Mouse (Mus musculus) heart, embryonic 15.5 days (tissue): ENCODE data around the gene Antxr1. TPM values are rescaled to one million over a fixed set of nuclear protein-coding genes. Genes with fewer than 3 reads are reported as not detected.
A peak's percentile ranks its signal among the peaks of the same experiment; 100 is the strongest.

ENCODE experiments used
- ATAC-seq: fragments of 200-750 bp; cut with Nextera tagmentation; replicated peaks from 2 replicates; pipeline ENCODE4 v1.8.0; 2017; ENCODE audit warnings: low read depth, moderate TSS enrichment; ENCODE audit not compliant: insufficient number of reproducible peaks, insufficient read depth, low FRiP score
- H3K27ac ChIP-seq: fragments of 300-500 bp; sonication (generic); 2 replicates; pipeline ENCODE4 v1.5.1; 2015; ENCODE audit warnings: mild to moderate bottlenecking, inconsistent platforms
- H3K27me3 ChIP-seq: fragments of 300-500 bp; sonication (generic); 2 replicates; pipeline ENCODE4 v1.6.1; 2015; ENCODE audit warnings: inconsistent platforms
- H3K36me3 ChIP-seq: fragments of 300-500 bp; sonication (generic); 2 replicates; pipeline ENCODE4 v1.6.1; 2015; ENCODE audit warnings: mild to moderate bottlenecking, inconsistent platforms
- H3K4me1 ChIP-seq: fragments of 300-500 bp; sonication (generic); replicated peaks from 2 replicates; pipeline ENCODE4 v1.6.1; 2015; ENCODE audit warnings: inconsistent platforms
- H3K4me2 ChIP-seq: fragments of 300-500 bp; sonication (generic); 2 replicates; pipeline ENCODE4 v1.6.1; 2015; ENCODE audit warnings: inconsistent platforms, mild to moderate bottlenecking, moderate library complexity
- H3K4me3 ChIP-seq: fragments of 300-500 bp; sonication (generic); 2 replicates; pipeline ENCODE4 v1.5.1; 2015; ENCODE audit warnings: mild to moderate bottlenecking, inconsistent platforms
- H3K9ac ChIP-seq: fragments of 300-500 bp; sonication (generic); 2 replicates; pipeline ENCODE4 v1.6.1; 2015; ENCODE audit warnings: mild to moderate bottlenecking, inconsistent platforms
- H3K9me3 ChIP-seq: fragments of 300-500 bp; sonication (generic); replicated peaks from 2 replicates; pipeline ENCODE4 v1.6.1; 2016; ENCODE audit warnings: inconsistent platforms
- WGBS: fragments of 180-500 bp; shearing (Covaris S2); methylation state at CpG from one replicate; pipeline ENCODE4 v1.1.7; 2015; ENCODE audit warnings: mixed read lengths; 5-methylcytosine and 5-hydroxymethylcytosine counted together
- polyA plus RNA-seq: library from polyadenylated mRNA; unstranded; fragments of >200 nt; fragmentation: Nextera tagmentation; extraction: Ambion mirVana; gene quantifications from 2 replicates; pipeline ENCODE4 v1.2.1, GENCODE M21; 2015

Gene Antxr1
- polyA plus RNA-seq, 1 experiment from 2014 or later: 5.0 TPM

DNA sequence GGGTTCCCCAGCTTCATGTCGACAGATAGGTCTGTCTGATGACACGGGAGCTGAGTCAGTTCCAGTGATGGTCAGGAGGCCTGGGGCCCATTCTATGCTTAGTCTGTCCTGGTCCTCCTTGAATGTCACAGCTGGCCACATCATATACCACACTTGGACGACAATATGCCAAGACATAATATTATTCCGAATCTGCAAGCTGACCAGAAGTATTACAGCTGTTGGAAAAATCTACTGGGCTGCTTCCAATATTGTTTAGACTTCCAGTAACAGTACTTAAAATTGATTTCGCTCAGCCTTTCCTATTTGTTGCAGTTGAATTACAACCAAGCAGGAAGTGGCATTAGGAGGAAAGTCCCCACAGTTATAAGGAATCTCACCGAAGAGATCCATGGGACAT lies 48.4 kb downstream of the Antxr1 start:
- Histone ChIP-seq H3K9ac (no peak overlapping the region), H3K27me3 (no peaks in the 10 kb centered on the region), H3K4me1 (peaks cover 14% of the 10 kb centered on the region), H3K4me3 (no peak overlapping the region), H3K4me2 (no peak overlapping the region), H3K9me3 (no peaks in the 10 kb centered on the region), H3K27ac (no peak overlapping the region), H3K36me3 (no peaks in the 10 kb centered on the region)
- 75% methylated on average over 6 of the region's 6 CpGs for WGBS
- no peak for ATAC-seq

- H3K9me3 ChIP-seq: no peaks in the 10 kb centered on the region
- no peaks in the 10 kb centered on the region for H3K27me3 ChIP-seq
- H3K9ac ChIP-seq: no peak overlapping the region
- H3K4me3 ChIP-seq: no peak overlapping the region
- ATAC-seq: 0 out of 2 replicates have a peak, but pooled peaks have one; percentile 19
- H3K27ac ChIP-seq: peak overlapping the region; percentile 28; the same call in 1 of the 2 replicates
- peaks cover 22% of the 10 kb centered on the region for H3K4me1 ChIP-seq
- no peaks in the 10 kb centered on the region for H3K36me3 ChIP-seq
- WGBS: 73% methylated on average over 7 of the region's 7 CpGs
- H3K4me2 ChIP-seq: no peak overlapping the region
These were observed 50.3 kb downstream of the Antxr1 start for GRCm38 (mm10) chr6:87285365-87285749.

DNA sequence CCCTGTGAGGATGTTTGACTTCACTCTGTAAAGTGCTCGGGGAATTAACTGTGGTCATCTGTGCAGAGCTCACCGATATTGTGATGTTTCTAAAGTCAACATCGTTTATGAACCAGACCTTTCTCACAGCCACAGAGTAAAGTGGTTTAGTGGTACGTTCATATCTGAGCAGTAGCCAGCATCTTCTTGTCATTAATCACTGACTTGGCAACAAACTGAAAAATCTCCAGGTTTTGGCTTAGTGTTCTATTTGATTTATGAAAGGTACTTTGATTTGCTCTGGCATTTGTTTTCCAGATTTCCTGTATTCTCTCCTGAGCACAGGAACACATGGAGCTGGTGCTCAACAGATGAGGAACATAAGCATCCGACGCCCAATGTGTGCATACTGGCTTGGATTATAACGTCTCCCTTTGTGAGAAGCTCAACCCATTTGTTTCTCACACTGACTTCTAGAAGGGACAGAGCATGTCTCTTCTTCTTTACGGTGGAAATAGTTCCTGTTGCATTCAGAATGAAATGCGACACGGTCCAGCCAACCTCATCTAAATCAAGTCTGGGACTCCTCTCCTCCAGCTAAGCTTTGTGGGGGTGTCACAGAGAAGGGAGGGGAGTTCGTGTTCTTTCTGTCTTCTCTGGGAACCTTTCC lies 50.8 kb downstream of the Antxr1 start:
- H3K4me2 ChIP-seq: no peak overlapping the region
- no peak for ATAC-seq
- no peak overlapping the region for H3K27ac ChIP-seq
- H3K9me3 ChIP-seq: no peaks in the 10 kb centered on the region
- no peak overlapping the region for H3K9ac ChIP-seq
- no peak overlapping the region for H3K4me3 ChIP-seq
- 76% methylated on average over 11 of the region's 11 CpGs for WGBS
- H3K27me3 ChIP-seq: no peaks in the 10 kb centered on the region
- no peaks in the 10 kb centered on the region for H3K36me3 ChIP-seq
- H3K4me1 ChIP-seq: peaks cover 22% of the 10 kb centered on the region

GRCm38 (mm10) chr6:87282346-87282781 lies 53.3 kb downstream of the Antxr1 start:
- WGBS: 11% methylated on average over 8 of the region's 8 CpGs
- no peak overlapping the region for H3K9ac ChIP-seq
- no peaks in the 10 kb centered on the region for H3K9me3 ChIP-seq
- peaks cover 29% of the 10 kb centered on the region for H3K4me1 ChIP-seq
- no peaks in the 10 kb centered on the region for H3K27me3 ChIP-seq
- no peaks in the 10 kb centered on the region for H3K36me3 ChIP-seq
- H3K4me3 ChIP-seq: no peak overlapping the region
- H3K27ac ChIP-seq: peak overlapping the region; percentile 69
- no peak overlapping the region for H3K4me2 ChIP-seq
- ATAC-seq: peak; percentile 76

GRCm38 (mm10) chr6:87281771-87282170 lies 53.9 kb downstream of the Antxr1 start:
- Histone ChIP-seq H3K36me3 (no peaks in the 10 kb centered on the region), H3K4me1 (peaks cover 35% of the 10 kb centered on the region), H3K4me2 (no peak overlapping the region), H3K9me3 (no peaks in the 10 kb centered on the region), H3K4me3 (no peak overlapping the region), H3K27me3 (no peaks in the 10 kb centered on the region), H3K9ac (no peak overlapping the region), H3K27ac (peak overlapping the region; percentile 69)
- 78% methylated on average over 4 of the region's 4 CpGs for WGBS
- no peak for ATAC-seq

- ATAC-seq: no peak
- Histone ChIP-seq H3K9ac (no peak overlapping the region), H3K4me3 (no peak overlapping the region), H3K4me2 (no peak overlapping the region), H3K9me3 (no peaks in the 10 kb centered on the region), H3K4me1 (peaks cover 40% of the 10 kb centered on the region), H3K27ac (no peak overlapping the region), H3K27me3 (no peaks in the 10 kb centered on the region), H3K36me3 (peaks cover 6% of the 10 kb centered on the region)
- 64% methylated on average over 5 of the region's 5 CpGs for WGBS
These were observed 57.5 kb downstream of the Antxr1 start for GRCm38 (mm10) chr6:87278151-87278550.

DNA sequence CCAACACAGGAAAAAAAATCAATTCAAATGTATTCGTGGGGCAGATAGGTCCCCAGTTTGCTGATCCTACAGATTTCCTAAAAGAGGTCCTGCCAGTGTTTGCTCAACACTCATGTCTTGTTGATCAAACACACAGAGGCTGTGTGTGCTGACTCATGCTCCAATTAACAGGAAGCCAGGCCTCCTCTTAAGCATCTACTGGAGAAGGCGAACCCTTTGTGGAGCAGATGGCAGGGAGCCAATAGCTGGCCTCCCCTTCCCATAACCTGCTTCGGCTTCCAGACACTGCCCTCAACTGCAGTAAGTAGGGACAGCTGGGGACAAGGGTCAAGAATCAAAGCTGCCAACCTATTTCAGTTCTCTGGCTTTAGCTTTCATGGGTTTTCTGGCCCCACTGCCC lies 58.1 kb downstream of the Antxr1 start:
- peak overlapping the region; percentile 6; the same call in 1 of the 2 replicates for H3K27ac ChIP-seq
- peak; percentile 63 for ATAC-seq
- no peak overlapping the region for H3K4me3 ChIP-seq
- peaks cover 40% of the 10 kb centered on the region for H3K4me1 ChIP-seq
- no peak overlapping the region for H3K9ac ChIP-seq
- H3K9me3 ChIP-seq: no peaks in the 10 kb centered on the region
- no peak overlapping the region for H3K4me2 ChIP-seq
- no peaks in the 10 kb centered on the region for H3K27me3 ChIP-seq
- 9% methylated on average over 3 of the region's 3 CpGs for WGBS
- H3K36me3 ChIP-seq: peaks cover 6% of the 10 kb centered on the region

DNA sequence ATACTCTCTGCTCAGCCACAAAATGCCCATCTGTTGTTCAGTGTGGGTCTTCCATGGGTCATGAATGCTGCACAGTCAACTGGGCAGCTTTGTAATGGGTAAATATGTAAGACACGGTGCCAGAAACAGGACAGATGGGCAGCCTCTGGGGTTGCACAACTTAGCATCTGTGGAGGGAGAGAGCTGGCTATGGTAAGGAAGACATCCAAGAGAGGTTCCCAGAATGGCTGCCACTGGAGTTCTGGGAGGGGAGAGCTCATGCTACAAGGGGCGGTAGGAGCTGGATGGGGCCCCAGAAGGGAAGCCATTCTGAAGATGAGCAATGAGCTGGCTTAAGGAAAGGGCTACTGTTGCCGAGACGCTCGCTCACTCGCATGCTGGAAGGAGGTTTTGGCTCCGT lies 58.7 kb downstream of the Antxr1 start:
- 0 out of 2 replicates have a peak overlapping the region, but pooled peaks have one; percentile 6 for H3K27ac ChIP-seq
- no peak overlapping the region for H3K4me2 ChIP-seq
- no peak overlapping the region for H3K9ac ChIP-seq
- no peaks in the 10 kb centered on the region for H3K9me3 ChIP-seq
- no peak overlapping the region for H3K4me3 ChIP-seq
- ATAC-seq: no peak
- H3K36me3 ChIP-seq: peaks cover 6% of the 10 kb centered on the region
- 75% methylated on average over 7 of the region's 7 CpGs for WGBS
- peaks cover 37% of the 10 kb centered on the region for H3K4me1 ChIP-seq
- H3K27me3 ChIP-seq: no peaks in the 10 kb centered on the region

DNA sequence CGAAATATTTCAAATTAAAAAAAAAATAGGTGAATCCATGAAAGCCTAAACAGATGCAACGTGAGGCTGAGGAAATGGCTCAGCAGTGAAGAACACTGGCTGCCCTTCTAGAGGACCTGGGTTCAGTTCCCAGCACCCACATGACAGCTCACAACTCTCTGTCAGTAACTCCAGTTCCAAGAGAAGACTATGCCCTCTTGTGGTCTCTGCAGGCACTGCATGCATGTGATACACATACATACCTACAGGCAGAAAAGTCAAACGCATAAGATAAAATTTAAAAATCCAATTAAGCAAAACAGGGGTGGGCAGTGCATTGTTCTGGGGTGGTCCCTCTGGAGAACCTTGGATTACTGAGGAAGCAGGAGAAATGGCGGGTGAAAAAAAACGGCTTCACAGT lies 60.8 kb downstream of the Antxr1 start:
- ATAC-seq: no peak
- Histone ChIP-seq H3K4me3 (no peak overlapping the region), H3K4me2 (no peak overlapping the region), H3K27ac (no peak overlapping the region), H3K9me3 (no peaks in the 10 kb centered on the region), H3K27me3 (no peaks in the 10 kb centered on the region), H3K4me1 (peaks cover 45% of the 10 kb centered on the region), H3K36me3 (peaks cover 6% of the 10 kb centered on the region), H3K9ac (no peak overlapping the region)
- 99% methylated on average over 5 of the region's 5 CpGs for WGBS

DNA sequence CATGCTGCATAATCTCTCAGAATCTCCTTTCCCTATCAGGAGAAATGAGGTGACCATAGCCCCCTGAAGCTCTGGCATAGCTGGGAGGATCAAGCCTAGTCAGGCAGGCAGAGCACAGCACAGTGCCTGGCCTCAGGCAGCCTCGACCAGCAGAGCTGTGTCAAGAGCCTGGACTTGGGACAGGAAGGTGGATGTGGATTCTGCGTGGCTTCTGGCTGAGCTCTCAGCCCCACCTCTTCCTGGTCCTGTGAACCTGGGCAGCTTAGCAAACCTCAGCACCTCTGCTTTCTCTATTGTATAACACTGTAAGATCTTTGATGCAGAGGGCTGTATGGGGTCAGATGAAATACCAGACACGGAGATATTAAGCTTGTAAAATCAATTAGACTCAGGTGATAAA lies 61.8 kb downstream of the Antxr1 start:
- ATAC-seq: no peak
- Histone ChIP-seq H3K4me2 (no peak overlapping the region), H3K27ac (no peak overlapping the region), H3K4me3 (no peak overlapping the region), H3K9me3 (no peaks in the 10 kb centered on the region), H3K9ac (no peak overlapping the region), H3K4me1 (peaks cover 45% of the 10 kb centered on the region), H3K36me3 (peaks cover 6% of the 10 kb centered on the region), H3K27me3 (no peaks in the 10 kb centered on the region)
- WGBS: 65% methylated on average over 3 of the region's 3 CpGs

- H3K9me3 ChIP-seq: no peaks in the 10 kb centered on the region
- WGBS: 58% methylated on average over 4 of the region's 4 CpGs
- no peak overlapping the region for H3K4me3 ChIP-seq
- H3K4me2 ChIP-seq: no peak overlapping the region
- ATAC-seq: no peak
- H3K9ac ChIP-seq: no peak overlapping the region
- H3K4me1 ChIP-seq: peaks cover 42% of the 10 kb centered on the region
- no peaks in the 10 kb centered on the region for H3K27me3 ChIP-seq
- H3K36me3 ChIP-seq: peaks cover 6% of the 10 kb centered on the region
- H3K27ac ChIP-seq: no peak overlapping the region
These were observed 62.5 kb downstream of the Antxr1 start for GRCm38 (mm10) chr6:87273141-87273540.

DNA sequence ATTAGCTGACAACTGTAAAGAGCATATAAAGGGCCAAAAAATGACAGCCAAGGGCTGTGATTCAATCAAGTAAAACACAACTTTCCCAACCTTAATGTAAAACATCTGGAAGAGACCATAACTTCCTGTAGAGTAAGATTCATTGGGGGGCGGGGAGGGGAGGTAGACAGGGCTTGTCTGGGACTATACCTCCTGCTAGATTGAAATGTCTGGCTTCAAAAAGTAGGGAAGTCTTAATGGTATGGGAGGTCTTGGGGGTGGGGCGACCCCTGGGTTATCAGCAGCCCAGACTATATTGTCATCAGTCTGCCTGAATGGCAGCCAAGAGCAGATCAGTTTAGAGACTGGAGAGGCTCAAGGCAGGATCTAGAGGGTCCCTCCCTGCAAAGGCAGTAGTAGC lies 63.4 kb downstream of the Antxr1 start:
- 59% methylated on average over 2 of the region's 2 CpGs for WGBS
- ATAC-seq: no peak; the same call in 1 of the 2 replicates
- H3K27ac ChIP-seq: no peak overlapping the region

More for the DNA sequence above, 63.4 kb downstream of the Antxr1 start:
- Histone ChIP-seq H3K36me3 (peaks cover 6% of the 10 kb centered on the region), H3K9ac (no peak overlapping the region), H3K4me1 (peaks cover 32% of the 10 kb centered on the region), H3K4me2 (no peak overlapping the region), H3K4me3 (no peak overlapping the region), H3K27me3 (no peaks in the 10 kb centered on the region), H3K9me3 (no peaks in the 10 kb centered on the region)
